Mouse (Mus musculus): Measurements from ENCODE around the gene Gnas.

GRCm38 (mm10) chr2:174344003-174344655 is 60.0 kb downstream of the Gnas start:
- TF ChIP-seq CTCF (IDR thresholded peaks at IDR 0.05) (no peak), EP300 (IDR thresholded peaks at IDR 0.05) (peak; percentile 20; the same call in 1 of the 2 replicates)
